Mouse (Mus musculus) testis, adult 2 months (tissue): ENCODE measurements around the gene Kap.

Experiments
- CTCF ChIP-seq: fragments of 200-500 bp; IDR thresholded peaks from 2 replicates; pipeline ENCODE4 v1.5.1; 2012; ENCODE audit warnings: low read depth, mild to moderate bottlenecking, inconsistent platforms, low read length, moderate library complexity; ENCODE audit not compliant: control insufficient read depth, insufficient read depth, insufficient replicate concordance
- POLR2A ChIP-seq: fragments of 200-500 bp; IDR thresholded peaks from 2 replicates; pipeline ENCODE4 v1.6.1; 2012; ENCODE audit warnings: low read depth, mild to moderate bottlenecking, inconsistent platforms, low read length, moderate library complexity; ENCODE audit not compliant: control insufficient read depth

- TF ChIP-seq POLR2A (no peak), CTCF (no peak)
Measured at GRCm38 (mm10) chr6:133849359-133849758, 4.2 kb downstream of the Kap start.
